Mouse (Mus musculus): ENCODE measurements at regions not wholly inside any gene's neighbourhood (a gene's known extent, or its start where the extent isn't known, plus 50 kb on each side); places are given as distances from the start of the nearest gene placed in this dataset.

- no peak for TF ChIP-seq CTCF (IDR thresholded peaks at IDR 0.05)
- no peak for TF ChIP-seq EP300 (IDR thresholded peaks at IDR 0.05)
These were observed 229.7 kb upstream of the Zfp637 start for GRCm38 (mm10) chr6:117611281-117611680.

All from lung, postnatal 0 days (tissue).